Mouse (Mus musculus): ENCODE results near the gene Ntn5.

DNA sequence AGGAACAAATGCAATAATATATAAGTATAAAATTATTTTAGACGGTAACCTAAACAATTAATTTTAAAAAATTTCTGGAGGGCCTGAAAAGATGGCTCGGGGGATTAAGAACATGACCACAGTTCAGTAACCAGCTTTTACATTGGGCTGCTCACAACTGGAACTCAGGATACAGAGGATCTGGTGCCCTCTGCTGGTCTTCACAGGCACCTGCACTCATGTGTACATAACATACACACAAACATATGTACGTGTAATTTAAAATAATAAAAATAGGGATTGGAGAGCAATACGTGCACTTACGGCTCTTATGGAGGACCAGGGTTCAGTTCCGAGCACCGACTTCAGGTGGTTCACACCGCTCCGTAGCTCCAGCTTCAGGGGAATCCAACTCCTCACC lies 14.9 kb upstream of the Ntn5 start:
- TF ChIP-seq HCFC1 (IDR thresholded peaks at IDR 0.05; ENCODE audit: borderline replicate concordance, insufficient read depth, low read length) (no peak), ZNF384 (IDR thresholded peaks at IDR 0.05; ENCODE audit: low read depth, low read length) (no peak)
